20 mouse cellular contexts compared by ENCODE assay signal in the genomic region with DNA sequence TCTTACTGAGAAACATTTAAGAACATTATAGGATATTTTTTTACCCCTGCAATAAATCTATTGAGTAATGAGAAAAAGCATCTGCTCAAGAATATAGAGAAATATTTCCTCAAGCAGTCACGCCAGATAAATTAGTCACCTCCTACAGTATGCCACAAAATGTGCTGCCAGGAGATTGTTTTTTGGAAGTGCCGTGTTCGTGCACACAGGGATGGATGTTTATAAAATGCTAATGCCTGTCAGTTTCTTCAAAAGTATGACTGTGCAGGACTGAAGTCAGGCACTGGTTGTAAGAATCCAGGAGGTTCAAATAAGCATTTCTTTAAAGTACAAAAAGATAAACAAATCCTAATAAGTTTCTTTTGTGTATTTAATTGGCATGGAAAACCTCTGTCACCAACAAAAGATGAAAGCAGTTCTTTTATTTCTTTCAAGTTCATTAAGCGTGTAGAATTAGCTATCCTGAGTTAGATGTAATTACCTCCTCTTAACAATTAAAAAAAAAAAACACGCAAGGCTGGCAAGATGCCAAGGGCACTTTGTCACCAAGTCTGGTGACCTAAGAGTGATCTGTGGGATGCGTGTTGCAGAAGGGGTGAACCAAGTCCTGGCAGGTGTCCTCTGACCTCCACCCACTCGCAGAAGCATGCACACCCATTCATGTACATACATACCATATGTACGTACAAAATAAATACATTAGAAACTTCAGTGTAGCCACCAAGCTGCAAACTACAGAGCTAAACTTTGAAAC.
DNase-seq lines count a peak whose midpoint lies in the region; ATAC-seq lines count a peak whose summit lies in the region.
"Had no signal": no experiment of that assay in that cellular context is flagged by ENCODE, and none has a peak within 500 bp of the region (broad histone marks: within the 10 kb centered on the region; RNA-seq: fewer than 3 reads in every experiment).

No protein-coding gene starts in this region.

- ATAC-seq in forebrain, embryonic 16.5 days, result 0 out of 2 replicates have a peak, but pooled peaks have one; percentile 43
- ATAC-seq in forebrain, embryonic 15.5 days (replicated peaks), result no peak
- ATAC-seq: CD4-positive, CD25-positive, alpha-beta regulatory T cell, adult 4 months; midbrain, embryonic 16.5 days had no signal

- H3K4me2 ChIP-seq in forebrain, embryonic 16.5 days (ENCODE audit: low read length), result no peak overlapping the region
- H3K4me2 ChIP-seq in forebrain, embryonic 15.5 days (replicated peaks), result no peak overlapping the region
- H3K4me2 ChIP-seq: embryonic facial prominence, embryonic 13.5 days; liver, embryonic 11.5 days had no signal

- no peaks in the 10 kb centered on the region for H3K27me3 ChIP-seq in forebrain, embryonic 16.5 days (replicated peaks; ENCODE audit: control insufficient read depth, insufficient read depth, low read length)
- H3K27me3 ChIP-seq in forebrain, embryonic 15.5 days, result no peaks in the 10 kb centered on the region
- H3K27me3 ChIP-seq: embryonic facial prominence, embryonic 13.5 days had no signal

- peak; percentile 35 to 63 for DNase-seq in left cerebral cortex, postnatal 25 days (ENCODE audit: low spot score in 2 of 2)
- no peak for DNase-seq in left cerebral cortex, adult 9 months (ENCODE audit: low spot score in 2 of 2)
- DNase-seq in NIH3T3 (ENCODE audit: low read depth), result peak; percentile 52
- peak; percentile 28 for DNase-seq in retina, embryonic 14.5 days (ENCODE audit: low spot score)
- no peak for DNase-seq in embryo, embryonic 10 days (ENCODE audit: low spot score)
- DNase-seq: gastrocnemius, postnatal 36 days; kidney, adult 2 months; kidney, postnatal 36 days; lung, adult 18-20 months; lung, postnatal 36 days; thymus, postnatal 25 days had no signal

- H3K36me3 ChIP-seq in forebrain, embryonic 16.5 days (ENCODE audit: control insufficient read depth, insufficient read depth), result no peaks in the 10 kb centered on the region
- H3K36me3 ChIP-seq in forebrain, embryonic 15.5 days, result no peaks in the 10 kb centered on the region
- H3K36me3 ChIP-seq: embryonic facial prominence, embryonic 13.5 days; hindbrain, embryonic 10.5 days had no signal

- H3K27ac ChIP-seq in forebrain, embryonic 16.5 days (ENCODE audit: low read length), result no peak overlapping the region
- H3K27ac ChIP-seq in forebrain, embryonic 15.5 days (replicated peaks), result no peak overlapping the region
- H3K27ac ChIP-seq: embryonic facial prominence, embryonic 13.5 days; hindbrain, embryonic 10.5 days; stomach, postnatal 0 days had no signal

- no peaks in the 10 kb centered on the region for H3K9me3 ChIP-seq in forebrain, embryonic 16.5 days (ENCODE audit: control insufficient read depth, low read length)
- H3K9me3 ChIP-seq in forebrain, embryonic 15.5 days, result no peaks in the 10 kb centered on the region
- H3K9me3 ChIP-seq: embryonic facial prominence, embryonic 13.5 days; hindbrain, embryonic 10.5 days had no signal

- H3K4me1 ChIP-seq in forebrain, embryonic 16.5 days (replicated peaks; ENCODE audit: control insufficient read depth, insufficient read depth, low read length), result no peaks in the 10 kb centered on the region
- H3K4me1 ChIP-seq in forebrain, embryonic 15.5 days, result peaks cover 10% of the 10 kb centered on the region
- H3K4me1 ChIP-seq: embryonic facial prominence, embryonic 13.5 days had no signal

- H3K4me3 ChIP-seq in forebrain, embryonic 16.5 days (replicated peaks; ENCODE audit: low read length), result no peak overlapping the region
- no peak overlapping the region for H3K4me3 ChIP-seq in forebrain, embryonic 15.5 days
- H3K4me3 ChIP-seq: embryonic facial prominence, embryonic 13.5 days; hindbrain, embryonic 10.5 days; left cerebral cortex, adult 2 months had no signal

- intact Hi-C loops in left cerebral cortex, postnatal 25 days (cut with DNase I), result no loop called here

- H3K9ac ChIP-seq in forebrain, embryonic 16.5 days (replicated peaks; ENCODE audit: low read depth, low read length), result no peak overlapping the region
- H3K9ac ChIP-seq in forebrain, embryonic 15.5 days (replicated peaks), result no peak overlapping the region
- H3K9ac ChIP-seq: embryonic facial prominence, embryonic 13.5 days had no signal

- WGBS in forebrain, embryonic 16.5 days, result 10% methylated on average over 8 of the region's 8 CpGs
- WGBS in forebrain, embryonic 15.5 days, result 10% methylated on average over 8 of the region's 8 CpGs

Comparison
In these comparisons a context has a peak if more than half of its experiments do, and no peak if none do; other contexts are left out.
1. DNase-seq: peak in left cerebral cortex, postnatal 25 days (2 of 2), NIH3T3 (single experiment) and retina, embryonic 14.5 days (single experiment); none in left cerebral cortex, adult 9 months (0 of 2) and embryo, embryonic 10 days (single experiment).